Mouse (Mus musculus) CH12.LX (cell line): Measurements from ENCODE around the gene Ephb6. TPM values are rescaled to one million over a fixed set of nuclear protein-coding genes. Genes with fewer than 3 reads are reported as not detected.
"Not testable (repeated sequence)": the region's sequence is repeated elsewhere in the genome, so short reads cannot be mapped to it uniquely, and the experiment has no call there.

ENCODE experiments used
- DNase-seq: peaks from one replicate; pipeline ENCODE4 v3.0.0-alpha.2; 2013; ENCODE audit errors: extremely low read depth
- H3K27ac ChIP-seq: 2 replicates; pipeline ENCODE4 v1.5.1; 2012; ENCODE audit warnings: low read depth, mild to moderate bottlenecking, control low read depth, moderate library complexity; ENCODE audit not compliant: insufficient read depth
- H3K27me3 ChIP-seq: replicated peaks from 2 replicates; pipeline ENCODE3; 2012; ENCODE audit warnings: inconsistent platforms
- H3K36me3 ChIP-seq, 2 experiments: replicated peaks in 1 of 2; 2 replicates each; pipeline versions ENCODE3 to v1.6.1; 2012; ENCODE audit warnings: inconsistent platforms in 1 of 2, low read length in 1 of 2, mild to moderate bottlenecking in 1 of 2, mixed read lengths in 1 of 2, moderate library complexity in 1 of 2; ENCODE audit not compliant: control insufficient read depth in 1 of 2, insufficient read depth in 1 of 2
- H3K4me1 ChIP-seq, 2 experiments: 2 replicates each; pipeline ENCODE4 v1.6.1; 2012; ENCODE audit warnings: inconsistent platforms in 1 of 2, moderate library complexity in 1 of 2; ENCODE audit not compliant: insufficient read depth in 2 of 2, control insufficient read depth in 1 of 2
- H3K4me2 ChIP-seq: 2 replicates; pipeline ENCODE4 v1.6.1; 2012; ENCODE audit warnings: low read depth, mild to moderate bottlenecking, control low read depth; ENCODE audit not compliant: poor library complexity, insufficient read depth, severe bottlenecking
- H3K4me3 ChIP-seq, 3 experiments: fragments of 150-350 bp in 1 of 3; sonication (generic) in 1 of 3; replicated peaks in 1 of 3; 2 replicates each; pipeline versions ENCODE3 to v1.5.1; 2011 to 2012; ENCODE audit warnings: low read depth in 2 of 3, low read length in 2 of 3, mild to moderate bottlenecking in 2 of 3, moderate library complexity in 2 of 3, control low read depth in 1 of 3, improper control_type of control experiment in 1 of 3, inconsistent platforms in 1 of 3, mixed read lengths in 1 of 3; ENCODE audit not compliant: poor library complexity in 1 of 3
- H3K79me2 ChIP-seq: replicated peaks from 2 replicates; pipeline ENCODE4 v1.6.1; 2012; ENCODE audit warnings: mild to moderate bottlenecking, moderate library complexity; ENCODE audit not compliant: control insufficient read depth, poor library complexity, insufficient read depth, severe bottlenecking; ENCODE audit errors: extremely low read depth
- H3K9ac ChIP-seq: 2 replicates; pipeline ENCODE4 v1.6.1; 2012; ENCODE audit warnings: low read depth, mild to moderate bottlenecking, control low read depth, moderate library complexity; ENCODE audit not compliant: insufficient read depth
- H3K9me3 ChIP-seq: replicated peaks from 2 replicates; pipeline ENCODE3; 2012; ENCODE audit warnings: low read length, inconsistent platforms, mixed read lengths
- ELF1 ChIP-seq: IDR thresholded peaks from 2 replicates; pipeline ENCODE4 v1.6.1; 2014; ENCODE audit warnings: low read depth, mild to moderate bottlenecking, inconsistent platforms, low read length, improper control_type of control experiment
- ETS1 ChIP-seq: conservative IDR thresholded peaks from 2 replicates; pipeline ENCODE4 v1.6.1; 2012; ENCODE audit warnings: low read depth, mild to moderate bottlenecking, inconsistent platforms, low read length, improper control_type of control experiment, moderate library complexity
- GABPA ChIP-seq: IDR thresholded peaks from 2 replicates; pipeline ENCODE4 v1.6.1; 2012; ENCODE audit warnings: low read depth, low read length, improper control_type of control experiment, inconsistent platforms; ENCODE audit not compliant: insufficient replicate concordance
- IRF4 ChIP-seq: IDR thresholded peaks from 2 replicates; pipeline ENCODE4 v1.6.1; 2014; ENCODE audit warnings: low read depth, mild to moderate bottlenecking, inconsistent platforms, low read length, improper control_type of control experiment
- JUND ChIP-seq: conservative IDR thresholded peaks from 2 replicates; pipeline ENCODE4 v1.6.1; 2011; ENCODE audit warnings: low read depth, low read length, improper control_type of control experiment
- MAFK ChIP-seq: IDR thresholded peaks from 2 replicates; pipeline ENCODE4 v1.6.1; 2011; ENCODE audit warnings: low read length, improper control_type of control experiment; ENCODE audit not compliant: insufficient replicate concordance
- MAZ ChIP-seq: IDR thresholded peaks from 2 replicates; pipeline ENCODE4 v1.6.1; 2012; ENCODE audit warnings: low read depth, mild to moderate bottlenecking, inconsistent platforms, low read length, improper control_type of control experiment, moderate library complexity
- MEF2A ChIP-seq: IDR thresholded peaks from 2 replicates; pipeline ENCODE4 v1.6.1; 2014; ENCODE audit warnings: low read depth, mild to moderate bottlenecking, inconsistent platforms, low read length, improper control_type of control experiment, borderline replicate concordance
- MXI1 ChIP-seq: IDR thresholded peaks from 2 replicates; pipeline ENCODE4 v1.6.1; 2011; ENCODE audit warnings: mild to moderate bottlenecking, low read depth, low read length, improper control_type of control experiment
- MYC ChIP-seq: IDR thresholded peaks from 2 replicates; pipeline ENCODE4 v1.6.1; 2011; ENCODE audit warnings: low read depth, mild to moderate bottlenecking, improper control_type of control experiment, low read length
- NRF1 ChIP-seq: IDR thresholded peaks from 2 replicates; pipeline ENCODE4 v1.6.1; 2014; ENCODE audit warnings: low read depth, mild to moderate bottlenecking, inconsistent platforms, low read length, improper control_type of control experiment, moderate library complexity
- POLR2AphosphoS2 ChIP-seq: IDR thresholded peaks from 2 replicates; pipeline ENCODE4 v1.6.1; 2011; ENCODE audit warnings: low read depth, low read length, improper control_type of control experiment
- RCOR1 ChIP-seq: conservative IDR thresholded peaks from 2 replicates; pipeline ENCODE4 v1.6.1; 2012; ENCODE audit warnings: low read depth, mild to moderate bottlenecking, inconsistent platforms, low read length, improper control_type of control experiment
- SIN3A ChIP-seq: IDR thresholded peaks from 2 replicates; pipeline ENCODE4 v1.6.1; 2012; ENCODE audit warnings: low read length, improper control_type of control experiment, inconsistent platforms
- SMC3 ChIP-seq: IDR thresholded peaks from 2 replicates; pipeline ENCODE4 v1.6.1; 2011; ENCODE audit warnings: low read depth, low read length, improper control_type of control experiment
- TBP ChIP-seq: conservative IDR thresholded peaks from 2 replicates; pipeline ENCODE4 v1.6.1; 2011; ENCODE audit warnings: low read depth, low read length, improper control_type of control experiment
- USF1 ChIP-seq: IDR thresholded peaks from 2 replicates; pipeline ENCODE4 v1.6.1; 2014; ENCODE audit warnings: low read depth, mild to moderate bottlenecking, inconsistent platforms, low read length, improper control_type of control experiment
- USF2 ChIP-seq: conservative IDR thresholded peaks from 2 replicates; pipeline ENCODE4 v1.6.1; 2011; ENCODE audit warnings: low read depth, low read length, improper control_type of control experiment
- dilution Hi-C: fragments of 300-500 bp; cut with MboI; formaldehyde crosslinking; loops from 2 replicates; pipeline ENCODE4 v1.14.3; 2020; ENCODE audit warnings: low sequenced_read_pairs; ENCODE audit not compliant: extremely low pct_unique_long_range_greater_than_20kb, extremely low pct_ligation_motif_present
- in situ Hi-C: fragments of 300-500 bp; cut with MboI; formaldehyde crosslinking; loops from 3 replicates; pipeline ENCODE4 v1.14.3; 2019; ENCODE audit warnings: low sequenced_read_pairs, low pct_ligation_motif_present, low pct_unique_long_range_greater_than_20kb, mixed read lengths
- polyA plus RNA-seq: library from polyadenylated mRNA; unstranded; fragments of >175 nt; gene quantifications from 2 replicates; pipeline ENCODE4 v1.2.1, GENCODE M21; 2012; ENCODE audit warnings: low read depth; ENCODE audit not compliant: insufficient read length
- total RNA-seq, 2 experiments: library from RNA; depleted of rRNA; stranded (reverse); fragments of 300-350 nt in 1 of 2; fragments of >200 nt in 1 of 2; gene quantifications; 2 replicates each; pipeline ENCODE4 v1.2.3; 2012 to 2014

The Ephb6 gene
- total and polyA plus RNA-seq, 3 experiments = not detected

GRCm38 (mm10) chr6:41562598-41562997 is 42.7 kb upstream of the Ephb6 start:
- dilution Hi-C loops = no loop called here
- in situ Hi-C loops = no loop called here
- no peaks in the 10 kb centered on the region for H3K27me3 ChIP-seq
- no peak overlapping the region for H3K4me3 ChIP-seq
- no peak overlapping the region for H3K9ac ChIP-seq
- H3K36me3 ChIP-seq = no peaks in the 10 kb centered on the region
- no peaks in the 10 kb centered on the region for H3K79me2 ChIP-seq
- TF ChIP-seq USF1 = no peak
- no peak for DNase-seq
- H3K27ac ChIP-seq = no peak overlapping the region
- H3K9me3 ChIP-seq = no peaks in the 10 kb centered on the region
- H3K4me2 ChIP-seq = no peak overlapping the region
- H3K4me1 ChIP-seq = peaks cover 0 to 12% of the 10 kb centered on the region in 2 experiments; a peak in 2 of 4 replicates

GRCm38 (mm10) chr6:41563104-41563951 is 42.0 kb upstream of the Ephb6 start:
- H3K4me1 ChIP-seq, H3K9me3 ChIP-seq, DNase-seq, H3K79me2 ChIP-seq, H3K4me3 ChIP-seq, H3K27ac ChIP-seq, H3K4me2 ChIP-seq, dilution Hi-C loops, H3K36me3 ChIP-seq, in situ Hi-C loops, H3K9ac ChIP-seq, H3K27me3 ChIP-seq: not testable (repeated sequence)

- H3K4me2 ChIP-seq = no peak overlapping the region
- H3K9me3 ChIP-seq = no peaks in the 10 kb centered on the region
- in situ Hi-C loops (no loop called here), dilution Hi-C loops (no loop called here)
- no peaks in the 10 kb centered on the region for H3K36me3 ChIP-seq
- H3K79me2 ChIP-seq = no peaks in the 10 kb centered on the region
- no peak overlapping the region for H3K4me3 ChIP-seq
- H3K27me3 ChIP-seq = no peaks in the 10 kb centered on the region
- TF ChIP-seq ETS1 (no peak), USF2 (no peak), JUND (no peak), IRF4 (no peak)
- no peak for DNase-seq
- H3K27ac ChIP-seq = no peak overlapping the region
- H3K9ac ChIP-seq = no peak overlapping the region
- H3K4me1 ChIP-seq = no peaks in the 10 kb centered on the region
Observed at GRCm38 (mm10) chr6:41565261-41565660, 40.0 kb upstream of the Ephb6 start.

GRCm38 (mm10) chr6:41566965-41567364 is 38.3 kb upstream of the Ephb6 start:
- dilution Hi-C loops = no loop called here
- Histone ChIP-seq H3K27me3 (no peaks in the 10 kb centered on the region), H3K4me2 (no peak overlapping the region), H3K27ac (no peak overlapping the region), H3K36me3 (no peaks in the 10 kb centered on the region), H3K9ac (no peak overlapping the region), H3K4me1 (no peaks in the 10 kb centered on the region), H3K4me3 (no peak overlapping the region), H3K9me3 (no peaks in the 10 kb centered on the region), H3K79me2 (no peaks in the 10 kb centered on the region)
- DNase-seq = no peak
- in situ Hi-C loops = no loop called here
- no peak for TF ChIP-seq MAFK
- no peak for TF ChIP-seq MEF2A
- no peak for TF ChIP-seq MAZ
- no peak for TF ChIP-seq SMC3
- TF ChIP-seq NRF1 = no peak
- no peak for TF ChIP-seq TBP
- TF ChIP-seq MYC = no peak
- TF ChIP-seq GABPA = no peak
- no peak for TF ChIP-seq USF1
- TF ChIP-seq SIN3A = no peak
- TF ChIP-seq MXI1 = no peak
- no peak for TF ChIP-seq RCOR1
- TF ChIP-seq ELF1 = no peak
- no peak for TF ChIP-seq POLR2AphosphoS2
